Mouse (Mus musculus) limb, embryonic 10.5 days (tissue): ENCODE data around the gene Tmem117. TPM values are rescaled to one million over a fixed set of nuclear protein-coding genes. Genes with fewer than 3 reads are reported as not detected.

Source experiments
- DNase-seq: peaks from one replicate; pipeline ENCODE4 v3.0.0-alpha.2; 2017; ENCODE audit warnings: low spot score
- H3K27ac ChIP-seq: fragments of 300-500 bp; sonication (generic); 2 replicates; pipeline ENCODE4 v1.5.1; 2016; ENCODE audit warnings: mild to moderate bottlenecking
- H3K27me3 ChIP-seq: fragments of 300-500 bp; sonication (generic); 2 replicates; pipeline ENCODE4 v1.6.1; 2016; ENCODE audit warnings: low read depth, mild to moderate bottlenecking; ENCODE audit not compliant: poor library complexity, severe bottlenecking
- H3K36me3 ChIP-seq: fragments of 300-500 bp; sonication (generic); 2 replicates; pipeline ENCODE4 v1.6.1; 2016; ENCODE audit warnings: mild to moderate bottlenecking, moderate library complexity
- H3K4me1 ChIP-seq: fragments of 300-500 bp; sonication (generic); 2 replicates; pipeline ENCODE4 v1.6.1; 2016
- H3K4me3 ChIP-seq: fragments of 300-500 bp; sonication (generic); 2 replicates; pipeline ENCODE4 v1.5.1; 2016; ENCODE audit warnings: mild to moderate bottlenecking, moderate library complexity
- H3K9me3 ChIP-seq: fragments of 300-500 bp; sonication (generic); replicated peaks from 2 replicates; pipeline ENCODE4 v1.6.1; 2016; ENCODE audit warnings: mild to moderate bottlenecking
- WGBS: fragments of 180-500 bp; shearing (Covaris S2); methylation state at CpG from one replicate; pipeline ENCODE4 v1.1.7; 2016; 5-methylcytosine and 5-hydroxymethylcytosine counted together
- polyA plus RNA-seq: library from polyadenylated mRNA; unstranded; fragments of >200 nt; fragmentation: Nextera tagmentation; extraction: Ambion mirVana; gene quantifications from 2 replicates; pipeline ENCODE4 v1.2.1, GENCODE M21; 2016

Tmem117 gene
- polyA plus RNA-seq: 0.77 and 0.99 TPM in 2 replicates

DNA sequence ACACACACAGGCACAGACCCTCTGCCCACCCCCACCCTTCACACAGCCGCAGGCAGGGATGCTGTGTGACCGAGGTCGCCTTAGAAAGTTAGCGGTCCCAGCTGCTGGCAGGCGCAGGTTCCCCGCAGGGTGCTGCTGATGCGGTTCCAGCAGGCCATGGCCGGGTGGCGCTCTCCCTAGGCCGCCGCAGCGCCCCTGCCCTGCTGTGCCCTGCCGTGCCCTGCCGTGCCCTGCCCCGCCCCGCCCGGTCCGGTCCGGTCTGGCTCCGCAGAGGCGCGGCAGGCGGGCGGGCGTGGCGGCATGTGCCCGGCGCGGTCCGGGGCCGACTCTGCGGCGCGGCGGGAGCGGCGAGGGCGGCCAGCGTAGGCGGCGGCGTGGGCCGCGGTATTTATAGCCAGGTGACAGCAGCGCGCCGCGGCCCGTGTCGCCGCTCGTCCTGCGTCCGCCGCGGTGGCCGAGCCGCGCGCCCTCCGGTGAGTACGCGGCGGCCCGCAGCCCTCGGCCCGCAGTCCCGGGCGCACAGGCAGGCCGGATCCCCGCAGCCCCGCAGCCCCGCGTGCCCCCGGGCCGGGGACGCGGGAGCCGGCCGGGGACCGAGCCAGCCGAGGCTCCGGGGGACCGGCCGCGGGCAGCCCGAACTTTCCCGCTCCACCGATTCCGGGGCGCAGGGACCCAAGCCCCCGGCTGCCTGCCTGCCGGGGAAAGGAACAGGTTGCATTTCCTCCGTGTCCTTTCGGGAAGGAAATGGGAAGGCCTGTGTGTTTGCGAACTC lies at the start of gene Tmem117:
Gene Tmem117, plus strand, starts transcription at position 403 of the 772 bp plus-strand sequence.
- Histone ChIP-seq H3K27me3 (peaks cover 33% of the 10 kb centered on the region), H3K36me3 (no peaks in the 10 kb centered on the region), H3K4me1 (peaks cover 5% of the 10 kb centered on the region; the same call in 1 of the 2 replicates), H3K4me3 (peak within 1 kb of the TSS; percentile 81), H3K27ac (peak within 1 kb of the TSS; percentile 87), H3K9me3 (no peaks in the 10 kb centered on the region)
- DNase-seq: peak; percentile 66
- 2% methylated on average over 89 of the region's 96 CpGs for WGBS

DNA sequence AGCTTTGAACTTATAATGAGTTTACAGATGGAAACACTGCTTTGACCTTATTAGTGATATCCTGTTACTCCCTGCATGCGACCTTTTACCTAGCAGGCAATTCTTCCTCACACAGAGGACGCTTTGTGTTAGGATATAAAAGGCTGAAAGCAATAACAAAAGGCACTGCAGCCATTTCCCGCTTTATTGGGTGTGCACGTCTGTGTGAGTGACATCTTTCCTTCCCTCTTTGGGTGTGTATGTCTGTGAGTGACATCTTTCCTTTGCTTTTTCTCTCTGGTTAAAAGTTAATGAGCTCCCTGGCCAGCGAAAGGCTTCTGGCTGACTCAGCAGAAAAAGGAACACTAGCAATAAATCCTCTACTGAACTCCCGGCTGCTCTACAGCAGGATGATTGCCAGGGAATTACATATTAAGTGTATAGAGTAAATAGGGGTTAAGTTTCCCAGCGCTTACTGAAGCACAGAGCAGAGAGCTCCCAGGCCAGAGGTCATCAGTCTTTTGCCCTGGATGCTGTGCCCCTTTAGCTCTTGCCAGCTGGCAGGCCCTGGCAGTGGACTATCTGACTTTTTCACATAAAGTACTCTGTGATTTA lies 46.9 kb upstream of the Tmem117 start:
- no peaks in the 10 kb centered on the region for H3K27me3 ChIP-seq
- H3K27ac ChIP-seq: no peak overlapping the region
- no peak for DNase-seq
- H3K4me1 ChIP-seq: peaks cover 5% of the 10 kb centered on the region; the same call in 1 of the 2 replicates
- 75% methylated on average over 7 of the region's 7 CpGs for WGBS
- H3K36me3 ChIP-seq: peaks cover 87% of the 10 kb centered on the region
- no peak overlapping the region for H3K4me3 ChIP-seq
- H3K9me3 ChIP-seq: no peaks in the 10 kb centered on the region

DNA sequence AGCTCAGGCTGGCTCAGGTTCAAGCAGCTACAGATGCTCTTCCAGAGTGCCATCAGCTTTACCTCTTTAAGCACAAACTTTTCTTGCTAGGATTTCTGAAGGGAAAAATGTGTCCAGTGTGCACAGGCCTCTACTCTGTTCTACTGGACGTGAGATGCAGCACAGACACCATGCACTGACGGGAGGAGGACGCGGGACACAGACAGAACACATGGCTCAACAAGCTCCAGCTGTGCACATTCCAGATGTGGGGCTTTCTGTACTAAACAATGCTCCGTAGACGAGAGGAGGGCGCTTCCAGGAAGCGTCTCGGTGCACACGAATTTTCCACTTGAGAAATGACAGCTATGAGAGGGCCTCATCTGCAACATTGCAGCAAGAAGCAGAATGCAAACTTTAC lies 45.9 kb upstream of the Tmem117 start:
- Histone ChIP-seq H3K36me3 (peaks cover 84% of the 10 kb centered on the region), H3K27me3 (no peaks in the 10 kb centered on the region), H3K27ac (no peak overlapping the region), H3K4me1 (peaks cover 9% of the 10 kb centered on the region), H3K9me3 (no peaks in the 10 kb centered on the region), H3K4me3 (no peak overlapping the region)
- no peak for DNase-seq
- WGBS: 93% methylated on average over 10 of the region's 10 CpGs

DNA sequence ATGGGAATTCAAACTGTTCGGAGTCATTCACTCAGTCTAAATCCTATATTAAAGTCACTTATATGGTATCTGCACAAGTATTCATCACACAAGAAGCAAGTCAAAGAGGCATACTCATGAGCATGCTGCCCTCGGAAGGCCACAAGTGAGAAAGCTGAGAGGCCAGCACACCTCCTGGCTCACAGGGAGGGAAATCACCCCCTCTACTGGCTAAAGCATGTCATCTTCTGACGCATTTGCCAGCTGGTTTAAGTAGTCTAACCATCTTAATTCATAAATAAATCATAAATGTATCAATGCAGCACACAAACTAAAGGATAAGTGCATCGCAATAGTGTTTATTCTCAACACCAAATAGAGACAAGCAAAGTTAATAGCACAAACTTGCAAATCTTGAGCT lies 44.3 kb upstream of the Tmem117 start:
- DNase-seq: no peak
- Histone ChIP-seq H3K27me3 (no peaks in the 10 kb centered on the region), H3K36me3 (peaks cover 69% of the 10 kb centered on the region), H3K4me3 (no peak overlapping the region), H3K4me1 (peaks cover 19% of the 10 kb centered on the region), H3K27ac (no peak overlapping the region), H3K9me3 (no peaks in the 10 kb centered on the region)
- WGBS: 84% methylated on average over 4 of the region's 4 CpGs

DNA sequence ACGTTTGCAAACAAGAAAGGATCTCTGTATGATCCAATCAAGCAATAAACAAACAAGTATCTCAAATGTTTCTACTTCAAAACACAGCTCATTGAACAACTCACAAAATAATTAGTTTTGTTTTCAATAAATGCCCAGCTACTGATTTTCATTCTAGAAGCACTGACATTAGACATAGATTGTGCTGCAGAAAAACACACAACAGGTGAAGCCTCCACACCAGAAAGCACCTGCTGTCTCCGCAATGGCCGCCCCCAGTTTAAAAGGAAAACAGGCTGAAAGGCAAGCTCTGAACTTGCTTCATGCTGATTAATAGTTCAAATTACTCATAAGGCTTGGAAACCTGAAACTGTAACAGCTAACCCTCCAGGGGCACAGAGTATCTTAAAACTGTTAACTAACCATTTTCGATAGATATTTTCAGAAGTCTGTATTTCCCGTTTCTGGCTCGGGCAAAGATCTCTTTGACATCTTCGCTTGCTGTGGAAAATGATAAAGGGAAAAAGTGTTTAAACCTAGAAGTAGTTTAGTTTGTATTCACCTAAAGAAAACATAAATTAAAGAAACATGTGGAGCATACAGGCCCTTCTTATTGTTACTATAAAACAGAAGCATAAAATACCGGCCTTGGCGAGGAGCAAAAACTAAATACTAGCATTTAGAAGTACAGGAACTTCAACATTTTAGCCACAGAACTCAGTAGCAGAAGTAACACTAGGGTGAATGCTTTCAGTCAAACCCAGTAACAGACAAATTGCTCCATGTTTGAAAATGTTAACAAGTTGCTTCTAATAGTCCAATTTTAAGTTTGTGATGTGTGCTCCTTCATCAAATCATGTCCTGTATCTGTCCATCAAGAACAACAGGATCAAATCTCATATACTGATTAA lies 41.0 kb upstream of the Tmem117 start:
- Histone ChIP-seq H3K4me3 (peak overlapping the region; percentile 99), H3K27me3 (no peaks in the 10 kb centered on the region), H3K4me1 (peaks cover 14% of the 10 kb centered on the region), H3K9me3 (no peaks in the 10 kb centered on the region), H3K27ac (no peak overlapping the region), H3K36me3 (peaks cover 37% of the 10 kb centered on the region)
- DNase-seq: no peak
- 88% methylated on average over 9 of the region's 9 CpGs for WGBS

DNA sequence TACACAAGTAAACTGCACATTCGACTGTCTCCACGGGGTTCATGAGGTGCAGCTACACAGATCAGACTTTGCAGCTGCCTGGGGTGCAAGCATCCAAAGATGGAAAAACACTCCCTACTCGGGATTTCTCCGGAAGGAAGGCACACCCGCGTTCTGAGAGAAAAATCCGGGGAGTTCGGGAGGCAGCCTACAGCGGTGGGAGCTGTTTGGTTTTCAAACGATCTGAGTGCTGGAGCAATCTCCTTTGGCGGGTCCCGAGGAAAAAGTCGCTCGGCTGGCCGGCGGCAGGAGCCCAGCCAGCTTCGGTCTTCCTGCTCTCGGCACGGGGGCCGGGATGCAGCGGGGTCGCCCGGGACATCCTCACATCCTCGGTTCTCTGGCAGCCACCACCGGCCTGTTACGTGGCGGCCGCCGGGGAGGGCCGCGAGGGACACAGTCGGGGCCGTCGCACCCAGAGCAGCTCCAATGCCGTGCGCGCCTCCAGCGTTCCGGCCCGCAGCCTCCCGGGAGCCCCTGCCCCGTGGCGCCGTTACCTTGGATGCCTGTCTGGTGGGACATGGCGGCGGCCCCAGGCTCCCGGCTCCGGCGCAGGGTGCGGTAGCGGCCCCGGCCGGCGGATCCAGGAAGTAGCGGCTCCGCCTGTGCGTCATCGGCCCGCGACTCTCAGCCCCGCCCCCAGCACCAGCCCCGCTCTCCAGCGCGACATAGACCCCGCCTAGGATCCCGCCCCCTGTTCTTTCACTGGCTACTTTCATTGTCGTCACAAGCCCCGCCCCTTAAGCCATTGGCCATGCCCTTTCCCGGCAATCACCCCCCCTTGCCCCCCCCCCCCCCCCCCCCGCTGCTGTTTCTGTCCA lies 39.6 kb upstream of the Tmem117 start, which contains the start of gene Twf1:
Gene Twf1, minus strand, starts transcription at position 671 of the 857 bp plus-strand sequence.
- peaks cover 23% of the 10 kb centered on the region for H3K36me3 ChIP-seq
- peak; percentile 99 for DNase-seq
- no peaks in the 10 kb centered on the region for H3K9me3 ChIP-seq
- under 1% methylated on average over 70 of the region's 70 CpGs for WGBS
- H3K4me1 ChIP-seq: peaks cover 14% of the 10 kb centered on the region
- H3K4me3 ChIP-seq: peak within 1 kb of the TSS; percentile 99
- H3K27ac ChIP-seq: peak within 1 kb of the TSS; percentile 92
- H3K27me3 ChIP-seq: no peaks in the 10 kb centered on the region

DNA sequence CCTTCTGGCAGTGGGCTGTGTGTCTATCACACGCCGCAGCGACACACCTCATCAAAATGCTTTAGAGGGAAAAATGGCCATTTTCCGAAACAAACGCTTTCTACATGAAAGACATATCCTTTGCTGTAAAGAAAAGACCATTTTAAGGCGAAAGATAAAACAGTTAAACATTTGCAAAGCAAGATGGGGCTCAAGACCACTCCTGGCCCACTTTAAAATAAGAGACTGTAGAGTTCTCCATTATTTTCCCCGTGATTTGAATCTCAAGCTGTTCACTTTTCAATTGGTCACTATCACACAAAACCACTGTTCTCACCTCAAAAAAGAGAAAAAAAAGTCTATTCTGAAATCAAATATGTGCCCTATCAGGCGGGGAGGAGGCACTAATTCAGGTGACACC lies 38.9 kb upstream of the Tmem117 start:
- peaks cover 17% of the 10 kb centered on the region for H3K36me3 ChIP-seq
- peak overlapping the region; percentile 92 for H3K27ac ChIP-seq
- 18% methylated on average over 8 of the region's 8 CpGs for WGBS
- H3K9me3 ChIP-seq: no peaks in the 10 kb centered on the region
- no peak for DNase-seq
- no peaks in the 10 kb centered on the region for H3K27me3 ChIP-seq
- peak overlapping the region; percentile 99 for H3K4me3 ChIP-seq
- peaks cover 14% of the 10 kb centered on the region for H3K4me1 ChIP-seq

DNA sequence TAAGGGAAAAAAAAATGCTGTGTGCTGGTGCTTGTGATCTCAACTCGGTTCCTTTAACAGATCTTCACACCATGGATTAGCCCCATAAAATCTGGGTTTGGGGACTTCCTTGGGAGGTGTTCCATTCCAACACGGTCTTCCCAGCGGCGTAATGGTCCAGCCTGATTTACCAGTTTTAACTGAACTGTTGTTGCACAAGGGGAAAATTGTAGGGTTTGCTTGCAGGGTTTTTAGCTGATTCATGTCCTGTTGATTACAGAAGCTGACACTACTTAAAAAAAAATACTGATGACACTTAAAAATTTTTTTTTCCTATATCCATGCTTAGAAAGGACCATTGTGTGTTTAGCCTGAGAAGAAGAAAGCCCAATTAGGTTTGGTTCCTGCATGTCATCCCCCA lies 37.7 kb upstream of the Tmem117 start:
- Histone ChIP-seq H3K4me1 (peaks cover 14% of the 10 kb centered on the region), H3K9me3 (no peaks in the 10 kb centered on the region)
- WGBS: 58% methylated on average over 4 of the region's 4 CpGs

DNA sequence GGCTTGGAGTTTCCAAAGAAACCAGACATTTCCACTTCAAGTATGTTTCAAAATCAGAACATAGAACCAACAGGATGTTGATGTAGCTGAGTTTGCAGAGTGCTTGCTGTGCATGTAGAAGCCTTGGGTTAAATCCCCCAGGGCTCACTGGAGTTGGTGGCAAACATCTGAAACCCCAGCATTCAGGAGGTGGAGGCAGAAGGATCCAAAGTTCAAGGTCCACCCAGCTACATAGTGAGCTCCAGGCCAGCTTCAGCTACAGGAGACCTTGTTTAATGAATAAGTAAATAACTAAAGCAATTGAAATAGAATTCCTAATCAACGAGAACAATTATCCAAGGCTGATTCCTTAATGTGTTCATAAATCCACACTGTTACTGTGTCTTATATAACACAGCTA lies 35.4 kb upstream of the Tmem117 start:
- no peaks in the 10 kb centered on the region for H3K36me3 ChIP-seq
- DNase-seq: no peak
- H3K9me3 ChIP-seq: no peaks in the 10 kb centered on the region
- H3K4me1 ChIP-seq: peaks cover 6% of the 10 kb centered on the region
- no peaks in the 10 kb centered on the region for H3K27me3 ChIP-seq
- WGBS: 79% methylated on average over 1 of the region's 1 CpGs
- no peak overlapping the region for H3K4me3 ChIP-seq
- H3K27ac ChIP-seq: no peak overlapping the region

More for the DNA sequence above, 37.7 kb upstream of the Tmem117 start:
- no peaks in the 10 kb centered on the region for H3K27me3 ChIP-seq
- H3K36me3 ChIP-seq: peaks cover 4% of the 10 kb centered on the region; the same call in 1 of the 2 replicates
- DNase-seq: peak; percentile 21
- H3K27ac ChIP-seq: no peak overlapping the region
- H3K4me3 ChIP-seq: no peak overlapping the region

DNA sequence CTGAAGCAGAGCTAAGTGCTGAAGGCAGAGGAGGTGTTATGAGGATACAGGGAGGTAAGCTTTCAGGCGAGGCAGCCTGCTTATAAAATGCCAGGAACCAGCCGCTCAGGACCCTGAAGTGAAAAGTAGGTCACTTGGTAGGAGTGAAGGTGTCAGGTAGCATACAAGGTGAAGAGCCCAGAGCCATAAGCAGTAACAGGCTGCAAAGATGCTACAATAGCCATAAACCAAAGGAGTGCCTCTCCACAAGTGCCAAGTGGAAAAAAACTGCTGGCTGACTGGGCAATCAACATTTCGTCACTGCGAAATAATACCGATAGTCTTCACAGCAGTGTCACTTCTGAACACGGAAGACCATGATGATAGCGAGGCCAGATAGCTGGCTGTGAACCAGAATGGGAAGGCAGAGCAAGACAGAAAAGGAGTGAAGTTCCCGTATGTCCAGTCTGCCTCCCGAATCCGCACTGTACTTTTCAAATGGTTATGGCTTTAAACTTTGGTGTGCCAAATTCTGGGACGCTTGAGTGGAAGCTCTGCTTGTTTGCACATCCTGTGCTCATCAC lies 28.8 kb upstream of the Tmem117 start:
- WGBS: 82% methylated on average over 11 of the region's 11 CpGs
- Histone ChIP-seq H3K4me1 (peaks cover 7% of the 10 kb centered on the region), H3K27ac (no peak overlapping the region), H3K4me3 (no peak overlapping the region), H3K36me3 (no peaks in the 10 kb centered on the region), H3K27me3 (no peaks in the 10 kb centered on the region), H3K9me3 (no peaks in the 10 kb centered on the region)
- DNase-seq: no peak

DNA sequence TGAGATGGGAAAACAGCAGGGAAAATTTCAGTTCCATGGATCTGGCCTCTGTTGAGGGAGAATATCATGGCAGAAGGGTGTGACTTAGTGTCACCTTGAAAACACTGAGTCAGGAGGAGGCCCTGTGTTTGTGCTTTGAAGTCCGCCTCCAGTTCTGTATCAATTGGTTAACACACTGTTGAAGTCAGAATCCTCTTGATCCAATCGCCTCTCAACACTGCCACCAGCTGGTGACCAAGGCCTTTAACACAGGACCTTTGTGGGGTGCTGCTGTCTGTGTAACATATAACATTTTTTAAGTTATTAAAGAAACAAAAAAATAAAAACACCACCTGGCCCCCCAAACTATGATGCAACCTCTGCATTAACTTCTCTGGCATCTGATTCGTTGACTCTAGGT lies 27.7 kb upstream of the Tmem117 start:
- Histone ChIP-seq H3K4me1 (peaks cover 7% of the 10 kb centered on the region), H3K36me3 (no peaks in the 10 kb centered on the region), H3K9me3 (no peaks in the 10 kb centered on the region), H3K27ac (no peak overlapping the region), H3K27me3 (no peaks in the 10 kb centered on the region), H3K4me3 (no peak overlapping the region)
- no peak for DNase-seq
- 15% methylated on average over 3 of the region's 3 CpGs for WGBS

DNA sequence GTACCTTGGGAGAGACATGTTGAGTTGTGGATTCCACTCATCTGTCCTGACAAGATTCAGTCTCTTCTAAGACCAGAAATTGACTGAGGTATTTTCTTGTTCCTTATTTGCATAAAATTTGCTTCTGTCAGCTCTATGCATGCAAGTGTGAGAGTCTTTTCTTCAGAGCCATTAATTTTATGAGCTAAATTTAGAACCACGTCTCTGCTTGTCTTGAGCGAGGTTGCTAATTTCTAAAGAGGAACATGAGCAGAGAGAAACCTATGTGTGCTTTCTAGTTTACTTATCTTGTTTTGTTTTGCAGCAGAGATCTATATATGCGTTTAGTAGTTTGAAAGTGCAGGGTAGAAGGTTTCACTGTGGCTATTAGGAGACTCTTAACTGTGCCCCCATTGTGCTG lies 26.6 kb upstream of the Tmem117 start:
- H3K36me3 ChIP-seq: no peaks in the 10 kb centered on the region
- peaks cover 7% of the 10 kb centered on the region for H3K4me1 ChIP-seq
- WGBS: 82% methylated on average over 3 of the region's 3 CpGs
- no peak overlapping the region for H3K27ac ChIP-seq
- no peaks in the 10 kb centered on the region for H3K27me3 ChIP-seq
- DNase-seq: no peak
- H3K4me3 ChIP-seq: no peak overlapping the region
- no peaks in the 10 kb centered on the region for H3K9me3 ChIP-seq
